Mouse (Mus musculus): ENCODE results near the gene Pknox2.

Gene Pknox2

DNA sequence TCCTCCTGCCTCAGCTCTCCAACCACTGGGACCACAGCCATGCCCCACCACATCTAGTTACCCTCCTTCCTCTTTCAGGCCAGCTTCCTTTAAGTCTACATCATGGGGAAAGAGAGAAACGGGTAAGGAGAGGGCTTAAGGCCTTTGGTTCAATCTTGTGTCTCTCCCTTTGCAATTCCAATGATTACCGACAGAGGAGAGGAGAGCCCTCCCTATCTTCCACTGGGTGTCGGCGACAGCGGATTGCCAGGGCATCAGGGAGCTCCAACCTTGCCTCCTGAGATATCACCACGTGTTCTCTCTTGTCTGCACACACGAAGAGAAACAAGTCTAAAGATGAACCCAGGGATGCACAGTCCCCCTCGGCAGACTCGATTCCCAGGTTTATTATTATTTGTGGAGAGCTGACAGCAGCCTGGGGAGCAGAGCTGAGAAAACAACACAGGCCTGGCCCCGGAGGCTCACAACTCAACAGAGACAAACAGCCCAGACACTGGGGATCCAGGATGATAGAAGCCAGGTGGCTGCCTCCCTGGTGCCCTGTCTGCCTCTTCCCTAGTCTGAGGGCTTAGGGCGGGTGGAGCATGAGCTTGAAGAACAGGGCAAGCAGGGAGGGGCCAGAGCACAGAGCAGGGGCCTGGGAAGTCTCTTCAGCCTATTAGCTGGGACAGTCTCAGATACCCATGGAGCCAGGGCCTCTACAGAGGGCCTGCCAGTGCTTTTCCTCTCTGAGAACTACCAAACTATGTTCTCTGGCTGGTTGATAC lies 170.4 kb downstream of the Pknox2 start:
- no peak for DNase-seq

DNA sequence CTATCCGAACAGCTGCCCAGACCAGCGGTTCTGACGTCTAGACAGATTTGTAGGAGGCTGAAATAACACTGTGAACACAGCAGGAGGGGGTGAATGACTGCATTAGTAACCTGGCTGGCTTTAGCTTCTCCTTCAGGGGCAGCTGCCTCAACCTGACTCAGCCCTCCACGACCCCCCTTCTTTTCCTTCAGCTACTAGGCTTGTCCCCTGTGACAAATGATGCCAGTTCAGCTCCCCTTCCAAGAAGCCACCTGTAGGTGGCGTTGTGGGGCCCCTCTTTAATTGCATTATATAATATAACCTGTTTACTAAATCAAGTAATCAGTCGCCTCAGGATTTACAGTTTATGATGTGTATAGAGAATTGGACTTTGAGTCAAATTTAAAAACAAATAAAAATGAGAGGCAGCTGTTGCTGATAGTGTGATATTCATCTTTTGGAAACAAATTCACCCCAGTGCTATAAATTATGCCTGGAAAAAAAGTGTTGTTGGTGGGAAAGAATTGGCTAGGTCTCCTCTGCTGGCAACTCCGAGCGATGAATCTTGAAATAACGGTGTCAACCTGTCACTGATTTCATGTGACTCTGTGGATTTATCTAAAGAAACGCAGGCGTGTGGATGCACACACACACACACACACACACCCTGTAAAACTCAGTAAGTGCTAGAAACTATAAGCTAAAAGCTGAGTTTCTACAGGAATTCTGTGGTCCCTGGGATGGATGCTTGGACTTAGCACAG lies 173.6 kb downstream of the Pknox2 start:
- peak; percentile 4 to 11 for DNase-seq

DNA sequence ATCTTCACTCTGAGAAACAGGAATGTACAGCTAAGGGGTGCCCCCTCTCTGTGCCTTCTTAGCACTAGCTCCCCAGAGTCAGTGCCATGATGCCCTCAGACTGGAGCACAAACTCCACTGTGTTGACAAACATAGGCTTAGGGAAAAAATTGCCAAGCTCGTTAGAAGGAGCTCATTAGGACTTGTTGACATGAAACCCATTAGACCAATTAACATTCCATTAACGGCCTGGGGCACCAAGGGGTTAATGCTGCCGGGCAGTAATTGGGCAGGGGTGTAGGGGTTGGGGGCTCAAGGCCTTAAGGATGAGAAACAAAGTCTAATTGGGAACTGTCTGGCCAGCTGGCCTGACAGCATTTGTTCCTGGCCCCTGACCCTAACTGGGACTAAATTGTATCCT lies 175.1 kb downstream of the Pknox2 start:
- DNase-seq = no peak

DNA sequence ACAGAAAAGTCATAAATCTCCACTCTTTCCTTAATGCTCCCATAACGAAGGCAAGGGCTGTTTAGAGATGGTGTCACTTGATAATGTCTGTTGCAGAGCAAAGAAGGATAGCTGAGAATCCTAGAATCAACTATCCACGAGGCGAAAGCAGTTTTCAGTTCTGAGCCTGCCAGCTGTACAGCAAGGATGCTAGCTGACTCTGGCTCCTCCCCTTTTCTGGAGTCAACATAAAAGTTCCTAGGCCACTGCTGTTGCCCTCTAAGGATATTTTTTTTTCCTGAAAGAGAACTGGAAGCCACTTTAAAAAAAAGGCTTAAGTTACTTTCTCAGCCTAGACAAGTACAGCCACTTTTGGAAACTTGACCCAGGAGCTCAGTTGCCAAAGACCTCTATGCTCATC lies 176.1 kb downstream of the Pknox2 start:
- DNase-seq = peak in 1 of 2 experiments; percentile 1

DNA sequence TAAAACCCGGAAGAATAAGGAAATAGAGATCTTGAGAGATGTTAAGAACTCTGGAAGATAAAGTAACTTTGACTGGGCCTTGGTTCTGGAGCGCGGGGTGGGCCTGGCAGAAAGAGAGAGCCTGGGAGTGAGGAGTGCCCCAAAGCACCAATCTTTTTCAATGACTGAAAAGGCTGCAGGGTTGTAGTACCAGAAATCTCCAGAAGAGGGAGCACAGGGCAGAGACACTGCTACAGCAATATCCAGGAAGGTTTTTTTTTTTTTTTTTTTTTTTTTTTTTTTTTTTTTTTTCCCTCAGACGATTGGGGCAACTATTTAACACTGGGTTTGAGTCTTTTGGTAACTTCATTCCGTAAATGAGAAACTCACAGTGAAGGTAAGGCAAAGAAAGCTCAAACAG lies 176.6 kb downstream of the Pknox2 start:
- DNase-seq = peak; percentile 82 to 92

DNA sequence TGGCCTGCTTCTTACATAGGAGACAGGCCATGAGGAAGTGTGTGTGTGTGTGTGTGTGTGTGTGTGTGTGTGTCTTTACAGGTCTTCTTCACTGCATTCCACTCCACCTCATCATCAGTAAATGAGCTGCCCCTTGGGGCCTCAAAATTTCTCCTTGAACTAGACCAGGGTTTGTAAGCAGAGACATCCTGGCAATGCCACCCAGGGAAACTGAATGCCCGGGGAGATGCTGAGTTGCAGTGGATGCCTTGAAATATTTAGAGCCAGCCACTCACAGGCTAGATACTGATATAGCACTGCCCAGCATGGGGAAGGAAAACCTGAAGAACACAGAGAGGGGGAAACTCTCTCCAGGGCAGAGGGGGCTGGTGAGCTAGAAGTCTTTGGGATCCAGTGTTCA lies 178.1 kb downstream of the Pknox2 start:
- no peak for DNase-seq

DNA sequence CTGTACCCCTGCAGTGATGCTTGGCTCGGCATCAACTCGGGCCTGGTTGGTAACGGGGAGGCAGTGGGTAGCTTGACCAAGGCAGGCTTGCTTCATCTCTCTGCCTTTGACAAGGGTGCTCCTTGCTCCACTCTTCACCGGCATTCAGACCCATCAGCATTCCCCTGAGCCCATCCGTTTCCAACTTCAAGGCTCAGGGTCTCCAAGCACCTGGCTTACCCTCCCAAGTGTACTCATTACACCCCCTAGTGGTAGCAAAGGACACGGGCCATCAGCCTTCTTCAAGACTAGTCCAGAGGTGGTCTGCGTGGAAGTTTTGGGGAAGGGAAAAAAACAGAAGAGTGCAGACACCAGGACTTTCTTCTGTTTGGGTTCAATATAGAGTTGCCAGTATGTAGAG lies 178.5 kb downstream of the Pknox2 start:
- peak; percentile 8 to 57 for DNase-seq

DNA sequence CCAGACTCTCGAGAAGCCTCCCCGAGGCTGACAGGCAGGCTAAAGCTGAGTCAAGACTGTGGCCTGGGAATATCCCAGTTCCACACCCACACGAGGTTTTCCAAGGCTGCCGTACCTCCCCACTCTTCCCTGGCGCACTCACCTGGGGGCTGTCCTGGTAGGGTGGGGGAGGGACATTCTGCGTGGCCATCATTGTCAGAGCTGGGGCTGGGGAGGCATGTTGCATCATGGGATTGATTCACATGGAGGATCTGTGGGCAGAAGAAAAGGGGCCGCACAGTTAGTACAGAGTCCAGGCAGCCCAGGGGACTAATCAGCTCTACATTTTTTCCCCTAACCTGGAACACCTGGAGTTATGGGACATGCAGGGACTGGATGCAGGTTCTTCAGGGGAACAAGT lies 179.0 kb downstream of the Pknox2 start:
- DNase-seq = no peak

DNA sequence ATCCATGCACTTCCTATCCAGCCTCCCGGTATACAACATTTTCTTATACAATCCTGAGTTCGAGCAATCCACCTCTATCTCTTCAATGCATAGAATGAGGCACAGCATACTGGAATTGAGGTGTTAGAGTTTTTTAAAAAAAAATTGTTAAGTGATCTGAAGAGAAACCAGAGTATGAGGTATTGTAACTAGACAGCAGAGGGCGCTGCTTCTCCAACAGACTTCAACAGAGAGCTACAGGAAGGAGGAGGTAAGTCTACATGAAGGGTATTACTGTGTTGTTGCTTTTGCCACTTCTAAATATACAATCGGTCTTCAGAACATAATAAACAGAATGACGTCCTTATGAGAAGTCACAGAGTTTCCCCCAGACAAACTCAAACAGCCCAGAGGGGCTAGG lies 181.5 kb downstream of the Pknox2 start:
- peak; percentile 11 to 63 for DNase-seq

DNA sequence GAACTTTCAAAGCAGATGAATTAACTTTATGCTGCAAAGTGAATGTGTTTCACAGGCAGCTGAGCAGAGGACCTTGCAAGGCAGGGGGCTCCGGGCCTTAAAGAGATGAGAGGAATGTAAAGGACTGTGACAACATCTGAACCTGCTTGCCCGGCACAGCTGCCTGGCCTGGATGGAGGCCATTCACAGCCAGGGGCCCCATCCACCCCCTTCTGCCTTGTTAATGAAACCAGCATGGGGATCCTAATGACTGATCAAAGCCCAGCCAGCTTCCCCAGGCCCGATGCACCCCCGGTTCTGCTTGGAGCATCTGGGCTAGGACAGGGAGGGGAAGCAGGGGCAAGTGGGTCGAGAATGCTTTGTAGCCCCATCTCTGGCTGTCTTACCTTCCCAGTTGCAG lies 183.0 kb downstream of the Pknox2 start:
- DNase-seq = no peak

DNA sequence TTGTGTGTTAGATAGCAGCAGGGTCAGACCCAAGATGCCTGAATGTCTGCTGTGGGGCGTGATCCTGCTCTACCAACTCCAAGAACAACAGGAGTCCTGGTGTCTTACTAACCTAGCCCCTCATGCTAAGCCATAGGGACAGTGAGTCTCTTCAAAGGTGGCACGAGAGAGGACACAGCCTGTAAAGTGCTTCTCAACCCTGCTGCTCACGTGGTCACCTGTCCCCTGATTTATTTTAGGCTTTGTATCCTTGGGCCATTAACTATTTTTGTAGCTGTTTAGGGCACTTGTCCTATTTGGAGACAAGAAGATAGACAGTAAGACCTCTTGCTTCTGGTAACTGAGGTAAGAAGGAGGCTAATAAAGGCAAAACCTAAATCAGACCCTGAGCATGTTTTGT lies 183.7 kb downstream of the Pknox2 start:
- DNase-seq = no peak

DNA sequence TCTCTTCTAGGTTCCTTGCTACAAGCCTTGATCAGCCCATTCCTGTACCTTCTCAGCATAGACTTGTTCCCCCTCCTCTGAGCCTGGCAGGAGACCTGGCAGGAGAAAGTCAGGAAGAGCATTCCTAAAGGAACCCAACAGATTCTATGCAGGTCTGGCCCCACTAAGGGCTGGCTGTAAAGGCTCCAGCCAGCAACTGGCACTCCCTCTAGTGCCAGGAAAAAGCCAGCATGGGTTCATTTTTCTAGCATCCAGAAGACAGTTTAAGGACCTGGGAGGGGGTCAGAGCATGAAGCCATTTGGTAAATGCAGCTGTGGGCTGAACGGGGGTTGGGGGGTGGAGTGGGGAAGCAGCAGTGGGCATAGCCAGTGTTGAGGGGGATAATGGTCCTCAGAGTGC lies 185.3 kb downstream of the Pknox2 start:
- no peak for DNase-seq

DNA sequence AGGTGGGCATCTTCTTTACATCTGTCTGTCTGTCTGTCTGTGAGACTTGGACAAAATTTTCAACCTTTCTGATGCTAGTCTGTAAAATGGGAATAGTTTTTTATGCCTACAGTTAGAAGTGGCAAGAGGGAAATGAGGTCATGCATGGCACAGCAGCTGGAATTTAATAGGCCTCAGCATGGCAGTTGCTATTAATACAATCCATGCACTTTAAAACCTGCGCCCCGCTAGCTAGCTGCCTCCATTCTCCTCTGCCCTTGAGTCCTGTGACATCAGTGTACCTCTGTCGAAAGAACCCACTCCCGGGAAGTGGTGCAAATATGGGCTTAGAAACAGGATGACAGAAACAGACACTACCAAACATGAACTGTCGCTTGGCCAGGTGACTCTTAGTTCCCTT lies 186.1 kb downstream of the Pknox2 start:
- DNase-seq = no peak

DNA sequence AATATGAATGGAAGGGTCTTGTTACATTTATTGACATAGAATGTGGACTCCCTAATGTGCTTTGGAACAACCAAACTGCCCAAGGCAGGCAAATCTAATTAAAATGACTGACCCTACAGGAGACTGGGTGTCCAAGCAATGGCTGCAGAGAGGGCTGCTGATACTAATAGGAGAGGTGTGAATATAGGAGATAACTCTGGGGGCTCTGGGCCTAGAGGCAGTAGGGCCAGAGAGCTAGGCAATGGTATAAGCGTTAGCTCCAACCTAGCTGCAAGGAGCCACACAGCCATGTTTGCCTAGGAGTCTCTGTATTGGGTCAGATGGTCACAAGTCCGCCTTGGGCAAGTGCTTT lies 196.1 kb downstream of the Pknox2 start:
- DNase-seq = no peak

DNA sequence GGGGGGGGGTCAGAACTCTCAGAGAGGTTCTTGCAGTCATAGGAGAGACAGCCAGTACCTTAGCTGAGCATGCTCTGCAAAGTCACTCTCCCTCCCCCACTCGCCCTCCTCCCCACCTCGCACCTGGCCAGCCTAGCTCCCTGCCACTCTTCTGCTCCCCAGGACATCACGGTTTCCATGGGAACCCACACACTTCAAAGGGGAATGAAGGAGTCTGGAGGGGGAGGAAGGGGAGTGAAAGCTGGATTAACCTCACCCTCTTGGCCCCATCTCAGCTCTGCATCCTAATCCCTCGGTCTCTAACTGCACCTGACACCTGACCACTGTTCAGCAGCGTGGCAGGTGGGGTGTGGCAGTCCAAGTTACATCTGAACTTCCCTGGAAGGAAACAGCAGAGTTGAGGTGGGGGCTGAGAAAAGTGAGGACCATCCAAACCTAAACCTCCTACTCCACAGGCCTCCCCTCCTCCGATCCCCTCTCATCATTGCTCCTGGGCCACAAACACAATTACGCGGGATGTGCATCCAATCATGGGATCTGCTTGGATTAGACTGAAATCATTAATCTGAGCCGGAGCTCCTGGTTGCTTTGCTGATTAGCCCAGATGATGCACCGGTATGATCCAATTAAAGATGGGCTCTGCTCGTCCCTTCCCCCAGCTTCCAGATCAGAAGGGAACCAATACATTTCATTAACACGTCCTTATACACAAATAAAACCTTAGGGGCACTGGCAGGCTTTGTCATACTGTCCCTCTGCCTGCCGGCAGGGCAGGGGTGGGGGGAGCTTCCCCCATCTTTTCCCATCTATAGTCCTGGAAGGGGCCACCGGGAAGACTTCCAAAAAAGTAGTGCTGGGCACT lies 196.7 kb downstream of the Pknox2 start:
- no peak for DNase-seq

DNA sequence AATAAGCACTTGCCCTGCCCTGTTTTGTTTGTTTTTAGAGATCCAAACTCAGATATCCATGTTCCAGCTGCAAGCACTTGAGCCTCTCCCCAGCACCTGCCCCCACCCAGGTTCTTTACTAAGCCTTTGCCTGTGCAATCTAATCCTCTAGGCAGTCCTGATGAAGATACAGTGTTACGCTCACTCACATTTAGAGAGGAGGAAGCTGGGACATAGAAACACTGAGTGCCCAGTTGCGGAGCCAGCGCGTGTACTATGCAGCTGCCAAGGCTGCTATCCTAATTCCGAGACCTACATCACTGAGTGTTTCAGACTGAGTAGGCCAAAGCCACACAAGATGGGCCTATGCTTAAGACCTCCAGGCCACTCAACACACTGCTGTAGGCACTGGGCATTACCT lies 199.0 kb downstream of the Pknox2 start:
- DNase-seq = no peak

DNA sequence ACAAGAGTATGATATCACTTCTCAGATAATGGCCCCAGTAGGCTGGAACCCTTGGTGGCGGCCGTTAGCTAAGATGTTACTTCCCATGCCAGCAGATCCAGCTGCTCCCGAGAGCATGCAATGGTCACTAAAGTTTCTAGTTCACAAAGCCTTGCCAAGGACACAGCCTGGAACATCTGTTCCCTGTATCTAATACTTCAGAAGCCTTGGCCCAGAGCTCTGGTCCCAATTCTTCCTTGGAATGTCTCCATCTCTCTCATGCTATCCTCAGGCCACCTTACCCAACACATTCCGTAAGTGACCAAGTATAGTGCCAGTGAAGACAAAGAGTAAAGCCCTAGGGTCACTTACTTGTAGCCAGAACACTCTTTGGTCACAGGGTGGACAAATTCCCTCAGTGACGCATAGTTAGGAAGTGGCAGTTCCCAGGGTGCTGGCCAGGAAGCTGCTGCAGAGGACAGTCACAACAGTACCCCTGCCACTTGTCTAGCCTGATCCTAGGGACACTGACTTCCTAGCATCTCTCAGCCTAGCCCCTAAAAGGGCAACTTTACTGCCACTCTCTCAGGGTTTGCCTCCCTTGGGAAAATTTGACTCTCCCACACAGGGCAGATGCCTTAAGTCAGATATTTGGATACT lies 200.0 kb downstream of the Pknox2 start:
- DNase-seq = no peak

DNA sequence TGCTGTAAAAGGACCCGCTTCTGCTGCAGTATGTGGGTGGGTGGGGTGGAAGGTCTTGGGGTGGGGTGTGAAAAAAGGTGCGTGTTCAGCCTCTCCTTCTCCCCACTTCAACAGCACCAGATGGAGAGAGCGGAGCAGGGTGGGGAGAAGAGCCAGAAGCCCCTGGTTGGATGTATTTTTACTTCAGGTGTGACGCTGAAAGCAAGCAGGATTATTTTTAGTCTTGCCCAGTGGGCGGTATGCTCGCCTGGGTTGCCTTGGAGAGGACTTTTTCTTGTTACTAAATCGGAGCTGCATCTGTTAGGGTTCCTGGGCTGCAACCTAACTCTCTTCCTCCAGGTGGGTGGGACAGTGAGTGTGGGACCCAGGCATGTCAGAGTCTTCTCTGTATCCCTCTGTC lies 202.4 kb downstream of the Pknox2 start:
- DNase-seq = no peak

DNA sequence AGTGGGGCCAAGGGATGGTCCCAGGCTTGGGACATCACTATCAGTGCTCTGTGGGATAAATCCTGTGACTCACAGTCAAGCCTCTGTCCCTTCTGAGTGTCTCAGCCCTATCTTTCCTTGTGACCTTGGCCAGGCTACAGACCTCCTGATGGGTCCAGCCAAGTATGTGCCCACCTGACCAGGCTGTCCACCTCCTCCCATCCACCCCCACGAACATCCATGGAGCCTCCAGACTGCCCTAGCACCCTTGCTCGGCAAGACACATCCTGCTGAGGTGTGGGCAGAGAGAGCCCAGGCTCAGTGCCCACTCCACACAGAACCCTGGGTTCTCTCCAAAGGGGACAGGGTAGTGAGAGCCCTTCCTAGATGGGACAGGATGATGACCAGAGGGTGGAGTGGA lies 204.6 kb downstream of the Pknox2 start:
- DNase-seq = no peak

DNA sequence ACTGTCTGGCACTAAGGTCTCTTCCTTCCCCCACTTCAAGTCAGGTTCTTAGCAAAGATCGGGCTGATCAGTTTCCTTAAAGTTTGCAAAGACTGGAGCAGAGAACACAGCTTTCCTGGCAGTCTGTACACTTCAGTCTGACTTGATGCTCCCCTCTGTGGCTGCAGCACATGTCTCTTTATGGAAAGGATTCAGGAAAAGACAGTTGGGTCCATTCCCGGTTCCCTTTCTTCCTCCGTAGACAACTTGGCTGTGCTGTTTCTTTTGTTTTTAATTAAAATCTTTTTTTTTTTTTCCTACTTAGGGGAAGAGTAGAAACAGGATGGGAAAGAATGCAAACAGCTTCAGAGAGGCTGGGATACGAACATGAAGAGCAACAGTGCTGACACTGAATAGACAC lies 205.1 kb downstream of the Pknox2 start:
- DNase-seq = no peak

DNA sequence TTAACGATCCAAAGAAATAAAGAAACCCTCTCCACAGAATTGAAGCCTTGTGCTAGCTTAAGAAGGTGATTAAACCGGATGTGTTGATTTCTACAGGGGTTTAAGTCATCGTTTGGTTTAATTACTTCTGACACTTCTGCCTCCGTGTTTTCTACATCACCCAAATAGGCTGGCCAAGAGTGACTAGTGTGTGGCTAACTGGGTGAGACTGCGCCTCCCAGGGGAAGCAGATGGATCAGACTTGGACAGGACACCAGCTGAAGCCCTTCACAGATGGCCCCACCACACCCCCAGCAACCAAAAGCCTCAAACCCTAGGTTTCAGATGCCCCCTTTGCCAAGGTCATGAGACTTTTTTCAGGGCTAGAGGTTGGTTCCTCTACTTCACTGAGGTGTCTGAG lies 205.6 kb downstream of the Pknox2 start:
- DNase-seq = no peak

DNA sequence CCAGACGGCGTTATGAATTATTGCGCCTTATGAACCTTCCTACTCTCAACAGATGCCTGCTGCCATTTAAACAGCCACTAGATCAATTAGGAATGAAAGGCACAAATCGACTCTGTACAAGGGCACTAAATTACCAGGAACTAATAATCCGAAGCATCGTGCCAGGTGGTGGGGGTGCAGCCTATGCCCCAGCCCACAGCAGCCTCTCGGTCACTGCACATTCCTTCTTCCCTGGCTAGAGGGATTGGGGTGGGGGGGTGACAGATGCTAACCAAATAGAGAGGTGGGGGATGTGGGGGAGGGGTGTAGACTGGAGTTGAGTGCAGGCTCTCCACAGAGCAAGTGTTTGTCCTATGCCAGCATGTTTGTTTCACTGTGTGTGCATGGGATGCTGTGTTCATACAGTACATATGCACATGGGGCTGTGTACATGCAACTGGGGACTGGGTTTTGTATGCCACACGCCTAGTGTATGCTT lies 208.6 kb downstream of the Pknox2 start:
- DNase-seq = no peak
